In genomic region chr7:118842938-118843337, GRCm38 (mm10) we compare ENCODE assay signal across 17 mouse cellular contexts.
"Had no signal": no experiment of that assay in that cellular context is flagged by ENCODE, and none has a peak within 500 bp of the region (broad histone marks: within the 10 kb centered on the region; RNA-seq: fewer than 3 reads in every experiment).

No protein-coding gene starts in this region.

- DNase-seq: kidney, adult 11 months; kidney, adult 9 months; layer of hippocampus, adult 9-11 months; layer of hippocampus, postnatal 36 days; liver, embryonic 13.5 days; liver, postnatal 0 days; lung, postnatal 14 days; right cerebral cortex, adult 18-20 months; right cerebral cortex, postnatal 25 days; thymus, adult 18-20 months; thymus, postnatal 14 days had no signal

- H3K27ac ChIP-seq: kidney, postnatal 0 days; limb, embryonic 15.5 days; liver, embryonic 13.5 days; lung, embryonic 15.5 days; midbrain, embryonic 12.5 days; stomach, postnatal 0 days had no signal

- H3K4me1 ChIP-seq: lung, embryonic 15.5 days; midbrain, embryonic 12.5 days had no signal

- H3K9ac ChIP-seq: limb, embryonic 15.5 days; liver, embryonic 13.5 days; liver, postnatal 0 days; lung, embryonic 15.5 days; midbrain, embryonic 12.5 days had no signal

- ATAC-seq: liver, postnatal 0 days; midbrain, embryonic 16.5 days had no signal

- H3K27me3 ChIP-seq: limb, embryonic 15.5 days; liver, embryonic 13.5 days; lung, embryonic 15.5 days; midbrain, embryonic 12.5 days had no signal

- H3K9me3 ChIP-seq: limb, embryonic 15.5 days; liver, embryonic 13.5 days; lung, embryonic 15.5 days; midbrain, embryonic 12.5 days had no signal

- H3K4me3 ChIP-seq: limb, embryonic 15.5 days; liver, embryonic 13.5 days; lung, embryonic 15.5 days; midbrain, embryonic 12.5 days had no signal

- H3K4me2 ChIP-seq: limb, embryonic 15.5 days; liver, embryonic 13.5 days; lung, embryonic 15.5 days; midbrain, embryonic 12.5 days had no signal
